Mouse (Mus musculus) erythroblast, embryonic 14.5 days (primary cell): ENCODE results near the gene Kif1b. TPM values are rescaled to one million over a fixed set of nuclear protein-coding genes. Genes with fewer than 3 reads are reported as not detected.
A peak's percentile ranks its signal among the peaks of the same experiment; 100 is the strongest.

Experiments
- H3K27me3 ChIP-seq: 2 replicates; pipeline ENCODE4 v1.6.1; 2012; ENCODE audit warnings: inconsistent platforms; ENCODE audit not compliant: control insufficient read depth
- H3K36me3 ChIP-seq: 2 replicates; pipeline ENCODE4 v1.6.1; 2012; ENCODE audit warnings: mild to moderate bottlenecking, inconsistent platforms; ENCODE audit not compliant: control insufficient read depth
- H3K4me1 ChIP-seq: 2 replicates; pipeline ENCODE4 v1.6.1; 2012; ENCODE audit warnings: inconsistent platforms; ENCODE audit not compliant: control insufficient read depth
- H3K4me3 ChIP-seq: replicated peaks from 2 replicates; pipeline ENCODE3; 2012; ENCODE audit warnings: moderate library complexity, mild to moderate bottlenecking, inconsistent platforms
- H3K9me3 ChIP-seq: 2 replicates; pipeline ENCODE4 v1.6.1; 2012; ENCODE audit warnings: low read length, inconsistent platforms, mixed read lengths; ENCODE audit not compliant: control insufficient read depth
- GATA1 ChIP-seq: IDR thresholded peaks from 2 replicates; pipeline ENCODE4 v1.6.1; 2012; ENCODE audit warnings: low read length, inconsistent platforms, mixed read lengths
- TAL1 ChIP-seq: IDR thresholded peaks from 3 replicates; pipeline ENCODE4 v1.6.1; 2012; ENCODE audit warnings: low read length, inconsistent platforms, mixed read lengths
- polyA plus RNA-seq: library from polyadenylated mRNA; stranded (reverse); fragments of >175 nt; gene quantifications from 2 replicates; pipeline ENCODE4 v1.2.3, GENCODE M21; 2012

The Kif1b gene
- polyA plus RNA-seq, 1 experiment, result not detected

DNA sequence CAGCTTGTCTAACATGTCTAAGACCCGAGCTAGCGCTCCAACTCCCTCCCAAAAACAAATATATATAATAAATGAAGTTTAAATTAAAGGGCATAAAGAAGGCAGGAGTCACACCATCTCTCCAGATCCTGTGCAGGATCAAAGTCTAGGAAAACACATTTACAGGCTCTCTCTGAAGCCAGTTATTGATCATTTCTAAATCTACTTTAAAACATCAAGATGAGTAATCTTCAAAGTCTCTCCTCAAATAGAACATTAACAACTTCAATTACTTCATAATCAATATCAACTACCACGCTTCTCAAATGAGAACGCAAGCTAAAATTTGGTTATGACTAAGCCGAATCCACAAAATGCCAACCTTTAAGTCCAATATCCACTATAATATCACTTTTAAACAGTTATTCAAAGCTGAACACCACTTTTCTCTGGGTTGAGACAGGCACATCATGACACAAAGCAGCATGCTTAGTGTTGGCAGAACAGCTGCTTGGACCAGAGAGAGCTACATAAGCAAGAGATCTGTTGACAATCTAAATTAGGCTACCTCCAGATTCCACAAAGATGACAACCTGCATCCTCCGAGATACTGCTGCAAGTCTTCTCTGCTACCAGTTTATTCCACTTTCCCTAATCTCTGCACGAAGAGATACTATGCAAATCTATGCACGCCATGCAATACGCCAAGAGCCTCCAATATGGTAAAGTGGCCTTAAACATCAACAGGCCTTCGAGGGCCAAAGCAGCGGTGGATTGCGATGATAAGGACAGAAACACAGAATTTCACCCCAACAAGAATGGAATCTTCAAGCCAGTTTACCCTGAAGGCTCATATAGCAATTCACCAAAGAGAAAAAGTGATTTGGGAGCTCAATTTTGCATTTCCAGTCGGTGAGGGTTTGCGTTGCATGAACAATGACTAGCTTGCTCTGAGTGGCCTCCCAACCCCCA is 1.5 kb downstream of the Kif1b start:
- Histone ChIP-seq H3K27me3 (peaks cover 54% of the 10 kb centered on the region), H3K4me1 (peaks cover 21% of the 10 kb centered on the region), H3K9me3 (no peaks in the 10 kb centered on the region; the same call in 1 of the 2 replicates), H3K4me3 (peak overlapping the region; percentile 76), H3K36me3 (no peaks in the 10 kb centered on the region)
- no peak for TF ChIP-seq TAL1
- TF ChIP-seq GATA1, result no peak

DNA sequence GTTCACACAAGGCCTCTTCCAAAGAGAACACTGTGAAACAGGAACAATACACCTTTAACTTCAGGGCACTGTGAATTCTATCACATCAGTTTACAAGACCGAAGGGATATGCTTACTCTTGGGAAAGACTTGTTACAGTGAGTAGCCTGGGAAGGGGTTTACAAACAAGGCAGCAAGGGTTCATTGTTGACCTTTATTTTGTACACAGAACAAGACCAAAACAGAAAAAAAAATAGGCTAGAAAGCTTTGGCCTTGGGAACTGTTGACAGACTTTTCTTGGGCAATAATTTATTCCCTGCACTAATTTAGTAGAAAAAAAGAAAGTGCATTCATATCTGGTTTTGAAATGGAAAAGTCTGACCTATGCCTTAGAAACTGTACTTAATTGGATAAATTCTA is 3.0 kb downstream of the Kif1b start:
- peaks cover 49% of the 10 kb centered on the region for H3K27me3 ChIP-seq
- no peaks in the 10 kb centered on the region for H3K36me3 ChIP-seq
- H3K4me1 ChIP-seq, result peaks cover 21% of the 10 kb centered on the region
- no peak overlapping the region for H3K4me3 ChIP-seq
- no peaks in the 10 kb centered on the region; the same call in 1 of the 2 replicates for H3K9me3 ChIP-seq
- TF ChIP-seq TAL1 (no peak), GATA1 (no peak)

DNA sequence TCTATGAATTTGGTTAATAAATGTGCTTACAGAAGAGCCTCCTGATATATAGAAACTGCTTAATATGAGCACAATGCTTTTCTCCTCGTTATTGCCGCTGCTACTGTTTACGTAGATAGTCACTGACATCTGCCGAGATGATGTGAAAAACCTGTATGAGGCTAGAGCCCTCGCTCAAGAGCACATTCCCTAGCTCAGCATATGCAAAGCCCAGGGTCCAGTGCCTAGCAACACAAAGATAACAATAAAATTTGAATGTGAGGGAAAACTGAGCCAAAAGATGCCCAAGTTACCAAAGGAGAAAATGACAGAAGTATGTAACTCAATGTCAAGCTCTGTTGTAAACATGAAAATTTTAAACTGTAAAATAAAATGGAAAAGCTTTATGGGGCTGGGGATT is 4.0 kb downstream of the Kif1b start:
- no peak overlapping the region for H3K4me3 ChIP-seq
- H3K4me1 ChIP-seq, result peaks cover 21% of the 10 kb centered on the region
- H3K27me3 ChIP-seq, result peaks cover 39% of the 10 kb centered on the region
- H3K36me3 ChIP-seq, result no peaks in the 10 kb centered on the region
- H3K9me3 ChIP-seq, result no peaks in the 10 kb centered on the region; the same call in 1 of the 2 replicates
- TF ChIP-seq TAL1 (no peak), GATA1 (no peak)

DNA sequence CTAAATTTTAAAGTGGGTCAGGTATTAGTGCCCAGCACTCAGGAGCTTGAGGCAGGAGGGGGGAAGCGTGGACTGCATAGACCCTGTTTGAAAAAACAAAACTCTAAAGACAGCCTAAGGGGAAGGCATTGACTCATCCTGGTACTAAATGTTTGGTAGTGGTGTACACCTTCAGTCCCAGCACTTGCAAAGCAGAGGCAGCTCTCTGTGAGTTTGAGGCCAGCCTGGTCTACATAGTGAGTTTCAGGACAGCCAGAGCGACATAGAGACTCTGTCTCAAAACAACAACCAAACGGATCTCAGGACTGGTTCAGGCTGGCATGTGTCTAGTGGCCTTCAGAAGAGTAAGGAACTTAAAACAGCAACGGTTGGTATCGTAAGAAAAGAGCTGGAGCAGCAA is 4.7 kb downstream of the Kif1b start:
- no peaks in the 10 kb centered on the region; the same call in 1 of the 2 replicates for H3K9me3 ChIP-seq
- no peaks in the 10 kb centered on the region for H3K36me3 ChIP-seq
- H3K27me3 ChIP-seq, result peaks cover 32% of the 10 kb centered on the region
- no peak for TF ChIP-seq GATA1
- no peak for TF ChIP-seq TAL1
- peaks cover 14% of the 10 kb centered on the region for H3K4me1 ChIP-seq
- H3K4me3 ChIP-seq, result no peak overlapping the region

DNA sequence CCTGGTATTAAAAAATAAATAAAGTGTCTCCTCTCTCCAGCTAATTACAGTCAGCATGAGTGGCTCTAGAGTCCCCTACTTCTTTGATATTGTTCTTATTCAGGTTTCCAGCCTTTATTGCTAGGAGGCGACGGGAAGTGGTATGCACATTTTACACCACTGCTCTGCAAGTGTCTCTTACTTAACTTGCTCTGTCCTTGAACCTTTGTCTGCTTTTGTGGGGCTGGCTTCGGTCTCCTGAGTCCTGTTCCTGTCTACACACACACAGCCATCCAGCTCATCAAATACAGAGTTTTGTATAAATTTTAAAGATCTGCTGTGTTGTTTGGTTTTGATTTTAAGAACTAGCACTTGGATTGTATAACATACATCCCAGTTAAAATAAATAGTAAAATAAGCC is 5.4 kb downstream of the Kif1b start:
- Histone ChIP-seq H3K27me3 (peaks cover 26% of the 10 kb centered on the region), H3K36me3 (no peaks in the 10 kb centered on the region), H3K9me3 (no peaks in the 10 kb centered on the region; the same call in 1 of the 2 replicates), H3K4me1 (peaks cover 9% of the 10 kb centered on the region), H3K4me3 (no peak overlapping the region)
- TF ChIP-seq TAL1, result no peak
- no peak for TF ChIP-seq GATA1

DNA sequence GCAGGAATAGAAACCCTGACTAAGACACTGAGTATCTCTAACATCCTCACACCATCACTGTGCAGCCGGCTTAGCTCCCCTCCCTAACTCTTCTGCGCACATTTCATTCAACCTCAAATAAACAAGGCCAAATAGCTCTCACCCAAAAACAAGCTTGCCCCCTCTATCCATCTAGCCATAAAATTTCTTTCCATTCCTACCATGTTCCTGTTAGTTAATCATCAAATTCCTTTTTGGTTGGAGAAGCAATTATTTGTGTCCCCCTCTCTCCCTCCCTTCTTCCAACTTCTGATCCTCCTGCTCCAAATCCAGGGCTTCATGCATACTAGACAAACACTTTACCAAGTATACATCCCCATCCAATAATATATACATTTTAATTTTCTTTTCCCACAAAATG is 11.0 kb downstream of the Kif1b start:
- no peaks in the 10 kb centered on the region for H3K4me1 ChIP-seq
- H3K36me3 ChIP-seq, result no peaks in the 10 kb centered on the region
- H3K27me3 ChIP-seq, result no peaks in the 10 kb centered on the region
- TF ChIP-seq TAL1, result no peak
- no peaks in the 10 kb centered on the region for H3K9me3 ChIP-seq
- H3K4me3 ChIP-seq, result no peak overlapping the region

DNA sequence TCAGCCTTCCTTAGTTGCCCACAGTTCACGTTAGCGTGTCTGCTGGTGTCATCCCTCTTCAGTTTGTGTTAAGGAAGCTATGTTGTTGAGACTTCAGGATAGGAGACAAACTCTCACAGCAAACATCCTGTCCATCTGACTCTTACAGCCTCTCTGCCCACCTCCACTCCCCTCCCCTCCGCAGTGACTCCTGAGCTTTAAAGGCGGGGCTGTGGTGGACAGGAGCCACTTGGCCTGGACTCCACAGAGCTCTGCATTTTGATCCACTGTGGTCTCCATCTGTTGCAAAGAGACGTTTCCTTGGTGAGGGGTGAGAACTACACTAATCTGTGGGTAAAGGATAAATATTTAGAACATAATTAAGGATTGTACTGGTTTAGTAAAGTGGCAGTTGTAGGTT is 14.5 kb downstream of the Kif1b start:
- no peaks in the 10 kb centered on the region for H3K9me3 ChIP-seq
- no peak overlapping the region for H3K4me3 ChIP-seq
- no peaks in the 10 kb centered on the region for H3K4me1 ChIP-seq
- H3K27me3 ChIP-seq, result no peaks in the 10 kb centered on the region
- H3K36me3 ChIP-seq, result no peaks in the 10 kb centered on the region; the same call in 1 of the 2 replicates
- TF ChIP-seq TAL1 (no peak), GATA1 (no peak)

DNA sequence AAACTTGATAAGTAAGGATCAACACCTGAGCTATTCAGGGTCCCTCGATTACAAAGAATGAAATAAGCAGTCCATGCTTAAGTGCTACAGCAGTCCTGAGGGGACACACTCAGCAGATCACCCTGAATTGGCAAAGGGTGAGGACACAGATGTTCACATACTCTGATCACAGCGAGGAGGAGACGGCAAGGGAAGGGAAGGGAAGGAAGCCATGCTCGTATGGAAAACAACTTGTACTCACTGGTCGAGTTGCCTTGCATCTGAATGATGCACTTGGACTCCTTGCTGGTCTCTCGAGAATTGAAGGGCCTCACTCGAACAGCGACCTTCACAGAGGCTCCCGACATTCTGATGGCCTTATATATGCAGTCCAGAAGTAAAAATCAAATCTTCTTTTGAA is 16.4 kb downstream of the Kif1b start:
- TF ChIP-seq GATA1 (no peak), TAL1 (no peak)
- Histone ChIP-seq H3K4me1 (no peaks in the 10 kb centered on the region), H3K4me3 (no peak overlapping the region), H3K36me3 (no peaks in the 10 kb centered on the region; the same call in 1 of the 2 replicates), H3K27me3 (no peaks in the 10 kb centered on the region), H3K9me3 (no peaks in the 10 kb centered on the region)

DNA sequence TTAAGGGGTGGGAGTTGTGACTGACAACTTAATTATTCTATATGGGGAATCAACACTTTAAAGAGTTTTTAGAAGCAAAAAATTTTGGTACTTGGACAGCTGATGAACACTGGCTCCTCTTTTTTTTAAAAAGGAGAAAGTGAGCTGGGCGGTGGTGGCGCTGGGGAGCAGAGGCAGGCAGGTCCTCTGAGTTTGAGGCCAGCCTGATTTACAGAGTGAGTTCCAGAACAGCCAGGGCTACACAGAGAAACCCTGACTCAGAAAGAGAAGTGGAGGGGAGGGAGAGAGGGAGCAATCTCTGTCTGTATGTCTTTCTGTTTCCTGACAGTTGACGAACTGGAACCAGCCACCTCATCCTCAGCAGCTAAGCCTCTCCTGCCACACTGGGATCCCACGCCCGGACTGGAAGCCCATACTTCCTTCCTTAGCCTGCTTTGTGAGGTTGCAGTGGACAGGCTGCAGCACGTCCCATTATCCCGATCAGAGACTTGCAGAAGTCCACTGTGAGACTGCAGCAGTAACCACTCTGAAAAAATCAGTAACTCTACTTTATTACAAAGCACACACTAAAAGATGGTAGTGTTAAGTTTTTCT is 17.2 kb downstream of the Kif1b start:
- Histone ChIP-seq H3K9me3 (no peaks in the 10 kb centered on the region), H3K36me3 (no peaks in the 10 kb centered on the region; the same call in 1 of the 2 replicates), H3K4me3 (no peak overlapping the region), H3K27me3 (no peaks in the 10 kb centered on the region), H3K4me1 (no peaks in the 10 kb centered on the region)
- no peak for TF ChIP-seq GATA1
- no peak for TF ChIP-seq TAL1
